Mouse (Mus musculus) hematopoietic stem cell, adult 5-6 weeks (primary cell): ENCODE results near the gene Man1c1. TPM values are rescaled to one million over a fixed set of nuclear protein-coding genes. Genes with fewer than 3 reads are reported as not detected.
A peak's percentile ranks its signal among the peaks of the same experiment; 100 is the strongest.

Experiments used
- ATAC-seq, 2 experiments: fragments of 125-278 bp in 1 of 2; replicated peaks in 1 of 2; 2 replicates each; pipeline ENCODE4 v1.8.0; 2016 to 2017; ENCODE audit warnings: inconsistent platforms in 2 of 2, mild to moderate bottlenecking in 2 of 2, moderate number of reproducible peaks in 2 of 2, low read depth in 1 of 2, moderate TSS enrichment in 1 of 2; ENCODE audit not compliant: low FRiP score in 2 of 2, poor library complexity in 2 of 2, severe bottlenecking in 2 of 2, insufficient read depth in 1 of 2, low TSS enrichment in 1 of 2
- total RNA-seq: library from RNA; stranded (forward); fragments of 172-1452, 232-1000 nt; gene quantifications from 2 replicates; pipeline ENCODE4 v1.2.3, GENCODE M21; 2017

The Man1c1 gene
- total RNA-seq, 1 experiment from 2014 or later, result 4.4 TPM

DNA sequence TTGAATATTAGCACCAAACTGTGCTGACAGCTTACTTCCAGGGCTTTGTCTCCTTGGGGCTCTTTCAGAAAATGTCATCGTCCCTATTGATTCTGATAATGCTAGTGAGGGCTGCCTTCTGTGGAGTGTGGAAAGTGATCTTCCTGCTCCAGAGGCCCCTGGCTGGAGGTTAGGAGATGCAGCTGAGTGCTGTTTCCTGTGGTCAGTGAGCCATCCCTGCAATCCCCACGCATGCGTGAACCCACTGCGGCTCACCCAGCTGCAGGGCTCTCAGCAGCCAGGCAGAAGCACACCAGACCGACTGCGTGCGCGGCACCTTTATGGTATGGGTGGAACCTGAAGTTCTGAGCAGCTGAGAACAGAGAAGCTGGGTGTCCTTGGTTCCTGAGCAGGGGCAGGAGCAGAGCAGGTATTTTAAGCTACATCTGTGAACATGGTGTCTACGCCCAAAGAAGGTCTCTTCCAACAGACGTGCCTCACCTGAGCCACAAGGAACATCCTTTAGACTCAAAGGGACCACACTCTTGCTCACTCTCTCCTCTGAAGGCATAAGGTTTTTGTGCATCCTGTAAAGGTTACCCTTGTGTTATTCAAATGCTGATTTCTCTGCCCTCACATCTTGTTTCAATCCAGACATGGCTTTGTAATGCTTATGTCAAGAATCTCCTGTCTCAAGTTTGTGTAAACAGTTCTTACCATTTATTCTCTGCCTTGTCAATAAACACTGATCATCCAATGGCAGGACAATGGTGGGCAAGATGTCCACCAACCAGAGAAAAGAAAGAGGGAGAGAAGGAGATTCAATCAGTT lies 75.3 kb downstream of the Man1c1 start:
- no peak for ATAC-seq

DNA sequence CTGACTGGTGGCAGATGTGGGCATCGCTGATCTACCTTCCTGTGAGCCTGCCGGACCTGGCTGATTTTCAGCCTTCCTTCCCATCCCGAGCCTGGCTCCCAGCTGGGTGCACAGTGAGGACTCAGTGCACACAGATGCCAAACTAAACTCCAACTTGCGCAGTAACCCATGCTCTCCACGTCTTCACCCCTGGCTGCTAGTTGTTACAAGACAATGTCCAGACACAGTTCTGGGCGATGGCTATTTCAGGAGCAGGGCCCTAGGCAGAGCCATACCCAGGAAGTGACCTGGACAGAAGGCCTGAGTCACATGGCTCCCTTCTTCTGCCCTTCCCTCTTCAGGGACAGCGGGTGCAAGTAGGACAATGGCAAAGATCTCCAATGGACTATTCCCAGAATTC lies 76.0 kb downstream of the Man1c1 start:
- no peak for ATAC-seq

- ATAC-seq, result no peak
Observed at GRCm38 (mm10) chr4:134626883-134627282, 77.2 kb downstream of the Man1c1 start.

DNA sequence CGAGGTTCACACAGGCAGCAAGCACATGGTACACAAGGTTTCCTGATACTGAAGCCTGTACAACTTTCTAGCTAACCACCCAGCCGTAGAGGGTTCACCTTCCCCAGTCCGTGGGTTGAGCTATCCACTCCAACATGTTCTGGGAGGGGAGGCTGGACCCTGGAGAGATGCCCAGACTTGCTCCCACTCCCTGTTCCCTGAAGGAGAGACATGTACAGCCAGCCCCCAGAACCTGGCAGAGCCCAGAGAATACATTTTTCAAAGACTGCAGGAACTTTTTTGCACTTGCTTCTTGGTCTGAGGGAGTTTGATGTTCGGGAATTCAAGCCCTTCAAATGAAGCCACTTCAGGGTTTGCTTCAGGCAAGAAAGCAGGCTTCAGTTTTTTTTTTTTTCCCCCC lies 77.7 kb downstream of the Man1c1 start:
- no peak for ATAC-seq

DNA sequence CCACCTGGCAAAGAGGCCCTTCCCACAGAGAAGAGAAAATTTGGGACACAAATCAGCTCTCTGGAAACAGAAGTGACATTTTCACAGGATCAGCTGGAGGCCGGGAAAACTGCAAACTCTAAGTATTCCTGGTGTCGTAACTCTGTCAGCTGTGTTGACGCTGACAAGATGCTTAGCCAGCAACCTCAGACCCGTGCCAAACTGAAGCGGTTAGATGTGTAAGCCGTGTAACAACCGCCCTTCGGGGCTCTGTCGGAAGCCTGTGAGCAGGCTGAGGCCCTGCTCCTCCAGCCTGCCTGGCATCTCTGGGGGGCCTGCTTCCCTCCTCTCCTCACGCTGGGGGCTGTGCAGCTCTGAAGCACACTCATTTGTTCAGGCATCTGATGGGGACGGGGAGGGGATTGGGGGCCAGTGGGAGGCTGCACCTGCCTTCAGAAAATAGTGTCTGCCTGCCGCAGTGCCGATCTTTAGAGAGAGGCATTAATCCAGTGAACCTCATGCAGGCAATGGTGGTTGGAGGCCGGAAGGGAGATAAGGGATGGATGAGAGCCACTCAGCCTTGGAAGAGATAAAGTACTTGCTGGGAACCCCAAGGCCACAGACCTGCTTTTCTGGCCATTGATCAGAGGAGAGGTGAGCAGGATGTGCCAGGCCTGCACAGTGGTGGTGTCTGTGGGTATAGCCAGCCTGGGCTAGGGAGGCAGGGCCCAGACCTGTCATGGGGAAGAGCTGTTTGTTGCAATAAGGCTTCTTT lies 79.8 kb downstream of the Man1c1 start:
- no peak for ATAC-seq

- no peak for ATAC-seq
Observed at GRCm38 (mm10) chr4:134621695-134622094, 82.4 kb downstream of the Man1c1 start.

- ATAC-seq, result no peak
Observed at GRCm38 (mm10) chr4:134620246-134620645, 83.8 kb downstream of the Man1c1 start.

- ATAC-seq, result no peak
Observed at GRCm38 (mm10) chr4:134619489-134619870, 84.6 kb downstream of the Man1c1 start.

DNA sequence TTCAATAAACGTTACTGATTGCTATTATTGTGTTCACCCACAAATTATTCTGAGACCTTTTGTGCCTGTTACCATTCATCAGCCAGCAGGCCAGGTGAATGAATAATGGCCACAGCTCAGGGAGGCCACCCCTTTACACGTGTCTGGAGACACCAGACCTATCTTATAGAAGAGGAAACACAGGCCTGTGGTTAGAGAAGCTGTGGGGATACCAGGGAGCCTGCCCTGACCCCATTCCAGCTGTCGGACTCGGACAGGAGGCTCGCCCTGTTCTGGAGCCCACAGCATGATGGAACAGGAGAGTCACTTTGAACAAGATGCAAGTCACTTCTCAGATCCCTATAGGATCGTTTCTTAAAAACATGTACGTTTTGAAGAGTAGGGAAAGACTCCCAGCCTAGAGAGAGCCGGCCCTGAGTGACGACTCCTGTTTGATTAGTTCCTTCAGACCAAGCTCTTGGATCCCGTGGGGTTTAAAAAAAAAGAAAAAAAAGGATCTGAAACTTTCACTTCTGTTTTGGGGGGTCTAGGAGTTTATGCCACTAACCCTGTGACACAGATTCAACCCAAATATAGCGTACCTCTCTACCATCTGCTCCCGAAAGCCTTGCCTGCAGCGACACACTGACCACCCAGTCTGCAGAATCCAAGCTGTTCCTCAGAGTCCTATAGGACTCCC lies 85.1 kb downstream of the Man1c1 start:
- ATAC-seq, result peak; percentile 30 to 53

- ATAC-seq, result no peak
Observed at GRCm38 (mm10) chr4:134617779-134618178, 86.3 kb downstream of the Man1c1 start.

GRCm38 (mm10) chr4:134615929-134616625 lies 88.0 kb downstream of the Man1c1 start:
- no peak for ATAC-seq

DNA sequence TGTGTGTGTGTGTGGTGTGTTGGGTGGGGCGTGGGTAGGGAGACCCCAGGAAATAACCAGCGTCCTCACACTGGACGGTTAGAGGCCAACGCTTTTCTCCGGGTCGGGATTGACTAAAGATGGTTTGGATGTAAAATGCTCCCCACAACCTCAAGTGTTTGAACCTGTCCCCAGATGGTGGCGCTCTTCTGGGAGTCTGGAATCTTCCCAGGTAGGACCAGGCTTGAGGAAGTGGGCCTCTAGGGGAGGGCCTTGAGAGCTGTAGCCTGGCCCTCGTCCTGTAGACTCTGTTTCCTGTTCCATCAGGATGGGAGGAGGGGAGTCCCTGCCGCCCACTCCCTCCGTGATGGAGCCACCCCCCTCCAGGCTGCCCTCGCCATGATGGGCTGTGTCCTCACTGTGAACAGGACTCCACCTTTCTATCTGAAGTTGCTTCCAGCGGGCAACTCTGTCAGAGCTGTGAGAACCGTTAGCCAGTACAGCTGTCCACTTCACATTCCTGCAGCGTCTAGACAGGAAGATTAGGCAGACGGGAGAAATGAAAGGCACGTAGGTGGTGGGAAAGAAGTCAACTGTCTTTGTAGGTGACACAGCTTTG lies 91.9 kb downstream of the Man1c1 start:
- ATAC-seq, result no peak

DNA sequence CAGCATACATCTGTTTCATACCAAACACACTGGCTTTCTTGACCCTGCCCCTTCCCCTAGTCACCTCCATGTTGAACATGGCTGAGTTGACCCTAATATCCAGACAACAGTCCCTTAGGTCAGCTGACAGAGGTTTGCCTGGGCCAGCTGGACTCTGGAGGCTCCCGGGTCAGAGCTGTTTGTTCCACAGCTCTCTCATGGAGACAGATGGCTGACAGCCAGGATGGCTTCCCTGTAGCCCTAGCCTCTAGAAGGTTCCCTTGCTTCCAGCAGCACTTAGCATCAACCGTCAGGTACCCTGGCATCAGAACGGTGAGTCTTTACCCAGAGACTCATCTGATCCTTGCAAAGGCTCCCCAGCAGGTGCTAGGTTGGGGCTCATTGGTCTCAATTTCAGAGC lies 93.5 kb downstream of the Man1c1 start:
- ATAC-seq, result no peak

DNA sequence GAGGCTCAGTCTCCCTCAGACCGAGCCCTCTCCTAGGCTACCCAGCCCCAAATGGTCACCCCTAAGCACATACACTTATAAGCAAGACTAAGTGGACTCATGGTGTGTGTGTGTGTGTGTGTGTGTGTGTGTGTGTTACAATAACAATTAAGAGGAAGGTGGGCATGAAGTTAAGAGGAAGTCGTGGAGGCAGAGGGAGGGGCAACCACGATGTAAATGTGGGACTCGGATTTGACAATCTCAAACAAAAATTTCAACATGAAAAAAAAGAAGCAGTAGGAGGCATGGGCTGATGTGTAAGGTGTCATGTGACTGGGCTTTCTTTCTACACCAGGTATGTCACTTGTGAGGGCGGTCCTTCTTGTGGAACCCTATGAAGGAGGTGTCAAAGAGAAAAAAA lies 96.4 kb downstream of the Man1c1 start:
- peak; percentile 25 to 32; a peak in 1 of 4 replicates for ATAC-seq

DNA sequence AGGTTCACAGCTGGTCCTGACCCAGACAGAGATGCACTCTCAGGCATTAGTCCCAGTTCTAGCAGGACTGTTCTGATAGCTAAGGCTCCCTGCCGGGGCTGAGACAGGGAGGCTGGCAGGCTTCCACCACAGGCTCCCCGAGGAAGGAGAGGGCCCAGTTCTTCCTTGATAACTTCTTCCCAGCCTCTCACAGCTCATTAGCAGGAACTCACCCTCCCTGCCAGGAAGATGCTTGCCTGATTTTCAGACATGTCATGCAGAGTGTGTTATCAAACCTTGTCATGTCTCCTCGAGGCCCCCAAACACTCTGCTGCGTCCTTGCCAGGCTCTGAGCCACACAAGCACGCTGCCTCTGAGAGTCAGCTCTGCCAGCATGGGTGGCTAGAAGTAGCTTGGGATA lies 98.0 kb downstream of the Man1c1 start:
- no peak for ATAC-seq

GRCm38 (mm10) chr4:134604472-134604871 lies 99.6 kb downstream of the Man1c1 start:
- ATAC-seq, result no peak

- no peak for ATAC-seq
Observed at GRCm38 (mm10) chr4:134603553-134603952, 100.5 kb downstream of the Man1c1 start.
